Mouse (Mus musculus): Measurements from ENCODE around the gene Pet117. TPM values are rescaled to one million over a fixed set of nuclear protein-coding genes. Genes with fewer than 3 reads are reported as not detected.
"Not testable (repeated sequence)": the region's sequence is repeated elsewhere in the genome, so short reads cannot be mapped to it uniquely, and the experiment has no call there.

The Pet117 gene
- polyA plus RNA-seq, 1 experiment from 2014 or later: 0.80 TPM

GRCm38 (mm10) chr2:144333138-144333842 lies 35.5 kb upstream of the Pet117 start:
- 7% methylated on average over 28 of the region's 28 CpGs for WGBS
- Histone ChIP-seq H3K27me3 (replicated peaks; ENCODE audit: control insufficient read depth, insufficient read depth, low read length) (peaks cover 63% of the 10 kb centered on the region), H3K27ac (ENCODE audit: low read depth, low read length) (no peak overlapping the region), H3K4me1 (replicated peaks; ENCODE audit: control insufficient read depth, insufficient read depth, low read length) (peaks cover 11% of the 10 kb centered on the region; the same call in 1 of the 2 replicates), H3K9me3 (ENCODE audit: control insufficient read depth, low read length) (no peaks in the 10 kb centered on the region), H3K36me3 (ENCODE audit: control insufficient read depth, insufficient read depth, low read length) (no peaks in the 10 kb centered on the region), H3K4me3 (ENCODE audit: low read depth, low read length) (peak overlapping the region; percentile 14; the same call in 1 of the 2 replicates), H3K9ac (ENCODE audit: low read depth, low read length) (no peak overlapping the region), H3K4me2 (peak overlapping the region; percentile 51)
- ATAC-seq (replicated peaks; ENCODE audit: low FRiP score): no peak
- peak; percentile 41 for DNase-seq (ENCODE audit: low spot score)

GRCm38 (mm10) chr2:144337230-144337629 lies 31.6 kb upstream of the Pet117 start:
- H3K9me3 ChIP-seq (ENCODE audit: control insufficient read depth, low read length): no peaks in the 10 kb centered on the region
- H3K36me3 ChIP-seq (ENCODE audit: control insufficient read depth, insufficient read depth, low read length): no peaks in the 10 kb centered on the region
- no peak for ATAC-seq (replicated peaks; ENCODE audit: low FRiP score)
- peaks cover 27% of the 10 kb centered on the region for H3K27me3 ChIP-seq (replicated peaks; ENCODE audit: control insufficient read depth, insufficient read depth, low read length)
- DNase-seq (ENCODE audit: low spot score): no peak
- no peak overlapping the region for H3K4me3 ChIP-seq (ENCODE audit: low read depth, low read length)
- no peak overlapping the region for H3K4me2 ChIP-seq
- whole genome bisulfite sequencing: 45% methylated on average over 3 of the region's 3 CpGs
- H3K4me1 ChIP-seq (replicated peaks; ENCODE audit: control insufficient read depth, insufficient read depth, low read length): no peaks in the 10 kb centered on the region
- no peak overlapping the region for H3K27ac ChIP-seq (ENCODE audit: low read depth, low read length)
- H3K9ac ChIP-seq (ENCODE audit: low read depth, low read length): no peak overlapping the region

- no peak overlapping the region for H3K27ac ChIP-seq (ENCODE audit: low read depth, low read length)
- H3K36me3 ChIP-seq (ENCODE audit: control insufficient read depth, insufficient read depth, low read length): no peaks in the 10 kb centered on the region
- no peak overlapping the region for H3K9ac ChIP-seq (ENCODE audit: low read depth, low read length)
- DNase-seq (ENCODE audit: low spot score) (no peak), ATAC-seq (replicated peaks; ENCODE audit: low FRiP score) (no peak)
- 45% methylated on average over 8 of the region's 8 CpGs for WGBS
- no peaks in the 10 kb centered on the region for H3K4me1 ChIP-seq (replicated peaks; ENCODE audit: control insufficient read depth, insufficient read depth, low read length)
- H3K27me3 ChIP-seq (replicated peaks; ENCODE audit: control insufficient read depth, insufficient read depth, low read length): peaks cover 22% of the 10 kb centered on the region
- no peak overlapping the region for H3K4me3 ChIP-seq (ENCODE audit: low read depth, low read length)
- no peak overlapping the region for H3K4me2 ChIP-seq
- H3K9me3 ChIP-seq (ENCODE audit: control insufficient read depth, low read length): no peaks in the 10 kb centered on the region
These were observed 31.1 kb upstream of the Pet117 start for GRCm38 (mm10) chr2:144337701-144338100.

GRCm38 (mm10) chr2:144338149-144338548 lies 30.6 kb upstream of the Pet117 start:
- not testable (repeated sequence) for H3K36me3 ChIP-seq (ENCODE audit: control insufficient read depth, insufficient read depth, low read length); H3K4me2 ChIP-seq; H3K9ac ChIP-seq (ENCODE audit: low read depth, low read length); H3K4me3 ChIP-seq (ENCODE audit: low read depth, low read length); H3K27ac ChIP-seq (ENCODE audit: low read depth, low read length); DNase-seq (ENCODE audit: low spot score); ATAC-seq (replicated peaks; ENCODE audit: low FRiP score); H3K4me1 ChIP-seq (replicated peaks; ENCODE audit: control insufficient read depth, insufficient read depth, low read length); H3K9me3 ChIP-seq (ENCODE audit: control insufficient read depth, low read length)
- peaks cover 18% of the 10 kb centered on the region for H3K27me3 ChIP-seq (replicated peaks; ENCODE audit: control insufficient read depth, insufficient read depth, low read length)
- WGBS: 76% methylated on average over 6 of the region's 6 CpGs

GRCm38 (mm10) chr2:144343158-144343557 lies 25.6 kb upstream of the Pet117 start:
- H3K4me2 ChIP-seq: no peak overlapping the region
- H3K4me3 ChIP-seq (ENCODE audit: low read depth, low read length): no peak overlapping the region
- H3K27ac ChIP-seq (ENCODE audit: low read depth, low read length): no peak overlapping the region
- no peaks in the 10 kb centered on the region for H3K4me1 ChIP-seq (replicated peaks; ENCODE audit: control insufficient read depth, insufficient read depth, low read length)
- DNase-seq (ENCODE audit: low spot score) (no peak), ATAC-seq (replicated peaks; ENCODE audit: low FRiP score) (no peak)
- no peaks in the 10 kb centered on the region for H3K27me3 ChIP-seq (replicated peaks; ENCODE audit: control insufficient read depth, insufficient read depth, low read length)
- no peaks in the 10 kb centered on the region for H3K36me3 ChIP-seq (ENCODE audit: control insufficient read depth, insufficient read depth, low read length)
- H3K9me3 ChIP-seq (ENCODE audit: control insufficient read depth, low read length): no peaks in the 10 kb centered on the region
- H3K9ac ChIP-seq (ENCODE audit: low read depth, low read length): no peak overlapping the region
- WGBS: 33% methylated on average over 4 of the region's 4 CpGs

- Histone ChIP-seq H3K36me3 (ENCODE audit: control insufficient read depth, insufficient read depth, low read length) (no peaks in the 10 kb centered on the region), H3K27ac (ENCODE audit: low read depth, low read length) (no peak overlapping the region), H3K4me2 (no peak overlapping the region), H3K9ac (ENCODE audit: low read depth, low read length) (no peak overlapping the region), H3K9me3 (ENCODE audit: control insufficient read depth, low read length) (no peaks in the 10 kb centered on the region), H3K4me1 (replicated peaks; ENCODE audit: control insufficient read depth, insufficient read depth, low read length) (no peaks in the 10 kb centered on the region), H3K27me3 (replicated peaks; ENCODE audit: control insufficient read depth, insufficient read depth, low read length) (no peaks in the 10 kb centered on the region), H3K4me3 (ENCODE audit: low read depth, low read length) (no peak overlapping the region)
- ATAC-seq (replicated peaks; ENCODE audit: low FRiP score): no peak
- DNase-seq (ENCODE audit: low spot score): no peak
- 48% methylated on average over 3 of the region's 3 CpGs for WGBS
These were observed 20.3 kb upstream of the Pet117 start for GRCm38 (mm10) chr2:144348525-144348924.

- Histone ChIP-seq H3K4me3 (ENCODE audit: low read depth, low read length) (no peak overlapping the region), H3K36me3 (ENCODE audit: control insufficient read depth, insufficient read depth, low read length) (no peaks in the 10 kb centered on the region), H3K4me2 (no peak overlapping the region), H3K4me1 (replicated peaks; ENCODE audit: control insufficient read depth, insufficient read depth, low read length) (no peaks in the 10 kb centered on the region), H3K27ac (ENCODE audit: low read depth, low read length) (no peak overlapping the region), H3K9ac (ENCODE audit: low read depth, low read length) (no peak overlapping the region), H3K9me3 (ENCODE audit: control insufficient read depth, low read length) (no peaks in the 10 kb centered on the region), H3K27me3 (replicated peaks; ENCODE audit: control insufficient read depth, insufficient read depth, low read length) (no peaks in the 10 kb centered on the region)
- 77% methylated on average over 11 of the region's 11 CpGs for WGBS
- ATAC-seq (replicated peaks; ENCODE audit: low FRiP score): no peak
- DNase-seq (ENCODE audit: low spot score): no peak
These were observed 16.0 kb upstream of the Pet117 start for GRCm38 (mm10) chr2:144352843-144353242.

GRCm38 (mm10) chr2:144369020-144369421 lies 225 bp downstream of the Pet117 start:
- Histone ChIP-seq H3K4me3 (ENCODE audit: low read depth, low read length) (peak overlapping the region; percentile 80), H3K9me3 (ENCODE audit: control insufficient read depth, low read length) (no peaks in the 10 kb centered on the region), H3K4me2 (peak overlapping the region; percentile 91), H3K36me3 (ENCODE audit: control insufficient read depth, insufficient read depth, low read length) (0 out of 2 replicates have a peak, but pooled peaks cover 6% of the 10 kb centered on the region), H3K4me1 (replicated peaks; ENCODE audit: control insufficient read depth, insufficient read depth, low read length) (peaks cover 5% of the 10 kb centered on the region; the same call in 1 of the 2 replicates), H3K27me3 (replicated peaks; ENCODE audit: control insufficient read depth, insufficient read depth, low read length) (no peaks in the 10 kb centered on the region), H3K27ac (ENCODE audit: low read depth, low read length) (peak overlapping the region; percentile 94), H3K9ac (ENCODE audit: low read depth, low read length) (peak overlapping the region; percentile 91)
- WGBS: under 1% methylated on average over 41 of the region's 43 CpGs
- no peak for DNase-seq (ENCODE audit: low spot score)
- peak; percentile 83 for ATAC-seq (replicated peaks; ENCODE audit: low FRiP score)

- ATAC-seq (replicated peaks; ENCODE audit: low FRiP score) (no peak), DNase-seq (ENCODE audit: low spot score) (no peak)
- H3K4me3 ChIP-seq (ENCODE audit: low read depth, low read length): peak overlapping the region; percentile 80
- peaks cover 5% of the 10 kb centered on the region; the same call in 1 of the 2 replicates for H3K4me1 ChIP-seq (replicated peaks; ENCODE audit: control insufficient read depth, insufficient read depth, low read length)
- no peaks in the 10 kb centered on the region for H3K9me3 ChIP-seq (ENCODE audit: control insufficient read depth, low read length)
- H3K27ac ChIP-seq (ENCODE audit: low read depth, low read length): peak overlapping the region; percentile 94
- 3% methylated on average over 12 of the region's 12 CpGs for WGBS
- peak overlapping the region; percentile 91 for H3K4me2 ChIP-seq
- no peaks in the 10 kb centered on the region for H3K27me3 ChIP-seq (replicated peaks; ENCODE audit: control insufficient read depth, insufficient read depth, low read length)
- peak overlapping the region; percentile 91 for H3K9ac ChIP-seq (ENCODE audit: low read depth, low read length)
- H3K36me3 ChIP-seq (ENCODE audit: control insufficient read depth, insufficient read depth, low read length): 0 out of 2 replicates have a peak, but pooled peaks cover 8% of the 10 kb centered on the region
These were observed 715 bp downstream of the Pet117 start for GRCm38 (mm10) chr2:144369511-144369910.

Data from liver, embryonic 11.5 days (tissue).